Mouse (Mus musculus): ENCODE measurements at regions not wholly inside any gene's neighbourhood (a gene's known extent, or its start where the extent isn't known, plus 50 kb on each side); places are given as distances from the start of the nearest gene placed in this dataset.

- TF ChIP-seq CTCF (IDR thresholded peaks at IDR 0.05; ENCODE audit: extremely low read depth, insufficient read length, insufficient replicate concordance, low read depth, low read length) (no peak), POLR2A (IDR thresholded peaks at IDR 0.05; ENCODE audit: low read depth, low read length) (no peak)
These were observed 149.3 kb upstream of the Lcorl start for GRCm38 (mm10) chr5:46006691-46007090.

All from small intestine, adult 2 months (tissue).